Mouse (Mus musculus): ENCODE data around the gene Btk. TPM values are rescaled to one million over a fixed set of nuclear protein-coding genes. Genes with fewer than 3 reads are reported as not detected.

Btk gene
- polyA plus RNA-seq, 1 experiment from 2014 or later, result 3.0 TPM

DNA sequence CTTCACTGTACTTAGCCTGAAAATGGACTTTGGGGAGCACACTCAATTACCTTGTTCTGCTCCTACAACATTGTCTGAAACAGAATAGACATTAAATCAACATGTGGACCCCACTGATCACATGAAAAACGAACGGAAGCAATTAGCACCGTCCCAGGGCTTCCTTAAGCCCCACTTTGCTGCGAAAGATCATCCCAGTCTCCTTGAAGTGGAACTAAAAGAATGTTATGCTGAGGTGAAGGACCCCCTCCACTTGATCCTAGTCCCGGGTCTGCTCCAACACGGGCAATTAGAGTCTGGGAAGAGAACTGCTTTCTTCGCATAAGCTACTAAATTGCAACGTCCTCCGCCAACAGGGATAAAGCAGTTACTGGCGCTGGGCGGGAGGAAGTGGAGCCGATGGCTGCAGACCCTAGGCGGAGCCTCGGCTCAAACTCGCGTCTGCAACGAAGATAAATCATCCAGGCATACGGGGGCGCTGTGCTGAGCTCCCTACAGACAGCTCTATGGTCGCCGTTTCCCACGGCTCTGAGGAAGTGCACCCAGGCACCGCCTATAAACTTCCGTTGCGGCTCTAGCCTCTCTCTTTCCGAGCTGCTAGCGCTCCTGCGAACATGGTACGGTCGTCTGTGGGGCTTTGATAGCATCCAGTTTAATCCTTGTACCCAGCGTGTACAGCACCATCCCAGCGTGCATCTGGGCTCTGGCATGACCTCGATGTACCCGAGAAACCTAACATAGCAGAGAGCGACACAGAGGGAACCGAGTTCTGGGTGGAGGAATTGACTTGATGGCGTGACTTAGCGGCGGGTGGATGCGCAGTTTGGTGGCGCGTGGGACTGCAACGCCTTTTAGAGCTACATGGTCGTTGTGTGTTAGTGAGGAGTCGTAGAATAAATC is 2.0 kb upstream of the Btk start, which contains the start of gene Rpl36a:
Gene Rpl36a, plus strand, starts transcription at position 552 of the 900 bp plus-strand sequence.
- H3K4me1 ChIP-seq (ENCODE audit: control insufficient read depth, insufficient read depth, low read length), result no peaks in the 10 kb centered on the region
- peak within 1 kb of the TSS; percentile 65 for H3K4me2 ChIP-seq (ENCODE audit: low read depth, low read length)
- H3K4me3 ChIP-seq (replicated peaks; ENCODE audit: low read length), result peak within 1 kb of the TSS; percentile 57
- H3K9ac ChIP-seq (ENCODE audit: low read length), result peak within 1 kb of the TSS; percentile 77
- H3K36me3 ChIP-seq (ENCODE audit: control insufficient read depth, insufficient read depth, low read length), result no peaks in the 10 kb centered on the region
- H3K9me3 ChIP-seq (replicated peaks; ENCODE audit: control insufficient read depth, low read length), result no peaks in the 10 kb centered on the region
- H3K27me3 ChIP-seq (ENCODE audit: control insufficient read depth, insufficient read depth, low read length), result no peaks in the 10 kb centered on the region
- peak; percentile 96 for ATAC-seq (ENCODE audit: insufficient read depth, low FRiP score)
- 12% methylated on average over 45 of the region's 45 CpGs for WGBS
- peak within 1 kb of the TSS; percentile 85 for H3K27ac ChIP-seq (ENCODE audit: low read length)

- 72% methylated on average over 11 of the region's 11 CpGs for WGBS
Observed at GRCm38 (mm10) chrX:134582270-134582669, 1.1 kb downstream of the Btk start.

GRCm38 (mm10) chrX:134580528-134581305 is 2.7 kb downstream of the Btk start:
- Histone ChIP-seq H3K9me3 (replicated peaks; ENCODE audit: control insufficient read depth, low read length) (no peaks in the 10 kb centered on the region), H3K27ac (ENCODE audit: low read length) (no peak overlapping the region), H3K4me2 (ENCODE audit: low read depth, low read length) (no peak overlapping the region), H3K36me3 (ENCODE audit: control insufficient read depth, insufficient read depth, low read length) (no peaks in the 10 kb centered on the region), H3K9ac (ENCODE audit: low read length) (no peak overlapping the region), H3K4me1 (ENCODE audit: control insufficient read depth, insufficient read depth, low read length) (no peaks in the 10 kb centered on the region), H3K4me3 (replicated peaks; ENCODE audit: low read length) (no peak overlapping the region), H3K27me3 (ENCODE audit: control insufficient read depth, insufficient read depth, low read length) (no peaks in the 10 kb centered on the region)
- no peak for ATAC-seq (ENCODE audit: insufficient read depth, low FRiP score)
- 82% methylated on average over 14 of the region's 14 CpGs for WGBS

More at GRCm38 (mm10) chrX:134582270-134582669, 1.1 kb downstream of the Btk start:
- no peak for ATAC-seq (ENCODE audit: insufficient read depth, low FRiP score)
- Histone ChIP-seq H3K4me1 (ENCODE audit: control insufficient read depth, insufficient read depth, low read length) (no peaks in the 10 kb centered on the region), H3K36me3 (ENCODE audit: control insufficient read depth, insufficient read depth, low read length) (no peaks in the 10 kb centered on the region), H3K9ac (ENCODE audit: low read length) (no peak overlapping the region), H3K9me3 (replicated peaks; ENCODE audit: control insufficient read depth, low read length) (no peaks in the 10 kb centered on the region), H3K4me2 (ENCODE audit: low read depth, low read length) (no peak overlapping the region), H3K4me3 (replicated peaks; ENCODE audit: low read length) (no peak overlapping the region), H3K27me3 (ENCODE audit: control insufficient read depth, insufficient read depth, low read length) (no peaks in the 10 kb centered on the region), H3K27ac (ENCODE audit: low read length) (no peak overlapping the region)

- no peaks in the 10 kb centered on the region for H3K36me3 ChIP-seq (ENCODE audit: control insufficient read depth, insufficient read depth, low read length)
- no peaks in the 10 kb centered on the region for H3K9me3 ChIP-seq (replicated peaks; ENCODE audit: control insufficient read depth, low read length)
- 81% methylated on average over 4 of the region's 4 CpGs for WGBS
- no peak overlapping the region for H3K27ac ChIP-seq (ENCODE audit: low read length)
- no peaks in the 10 kb centered on the region for H3K27me3 ChIP-seq (ENCODE audit: control insufficient read depth, insufficient read depth, low read length)
- H3K4me2 ChIP-seq (ENCODE audit: low read depth, low read length), result no peak overlapping the region
- no peak for ATAC-seq (ENCODE audit: insufficient read depth, low FRiP score)
- no peak overlapping the region for H3K4me3 ChIP-seq (replicated peaks; ENCODE audit: low read length)
- no peaks in the 10 kb centered on the region for H3K4me1 ChIP-seq (ENCODE audit: control insufficient read depth, insufficient read depth, low read length)
- no peak overlapping the region for H3K9ac ChIP-seq (ENCODE audit: low read length)
Observed at GRCm38 (mm10) chrX:134577896-134578295, 5.5 kb downstream of the Btk start.

DNA sequence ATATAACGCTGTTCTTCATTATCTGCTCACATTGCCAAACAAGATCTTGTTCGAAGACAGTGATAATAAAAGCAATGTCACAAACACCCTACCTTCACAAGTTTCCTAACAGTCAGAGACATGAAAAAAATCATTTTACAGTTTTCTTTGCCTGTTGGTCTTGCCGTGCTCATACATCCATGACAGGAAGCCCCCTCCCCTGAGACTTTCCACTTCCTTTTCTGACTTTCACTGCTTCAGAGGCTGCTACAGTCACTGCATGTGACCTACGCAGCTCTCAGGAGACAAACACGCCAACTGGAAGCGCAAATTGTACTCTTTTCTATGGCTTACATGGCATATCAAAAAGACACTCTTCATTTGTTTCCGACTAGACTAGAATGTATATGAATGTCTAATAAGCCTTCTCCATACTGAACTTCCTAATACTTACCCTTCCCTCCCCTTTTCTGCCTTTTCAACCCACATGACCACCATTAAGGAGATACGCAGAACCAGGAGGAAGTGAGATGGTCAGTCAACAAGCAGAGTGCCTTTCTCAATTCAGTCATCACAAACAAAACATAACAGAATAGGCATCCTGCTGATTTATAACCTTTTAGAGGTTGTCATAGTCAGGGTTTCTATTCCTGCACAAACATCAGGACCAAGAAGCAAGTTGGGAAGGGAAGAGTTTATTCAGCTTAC is 16.7 kb downstream of the Btk start:
- WGBS, result 78% methylated on average over 8 of the region's 8 CpGs
- H3K4me1 ChIP-seq (ENCODE audit: control insufficient read depth, insufficient read depth, low read length), result no peaks in the 10 kb centered on the region

DNA sequence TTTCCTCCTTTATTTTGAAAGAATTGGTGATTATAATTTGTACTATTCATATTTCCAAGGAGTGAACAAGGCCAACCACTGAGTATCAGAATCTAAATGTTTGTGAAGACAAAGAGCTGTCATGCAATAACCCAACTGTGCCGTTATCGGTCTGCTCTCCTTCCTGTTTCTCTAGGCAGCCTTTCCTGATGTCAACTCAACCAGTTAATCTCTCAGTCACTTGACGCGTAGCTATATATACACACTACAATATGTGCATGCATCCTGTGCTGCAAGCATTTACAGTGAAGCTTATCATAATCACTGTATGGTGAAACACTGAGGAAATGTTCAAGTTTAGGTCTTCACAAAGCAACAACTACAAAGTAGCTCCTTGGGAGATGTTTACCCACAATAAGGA is 19.0 kb downstream of the Btk start:
- Histone ChIP-seq H3K4me2 (ENCODE audit: low read depth, low read length) (no peak overlapping the region), H3K4me1 (ENCODE audit: control insufficient read depth, insufficient read depth, low read length) (no peaks in the 10 kb centered on the region), H3K27ac (ENCODE audit: low read length) (no peak overlapping the region), H3K9ac (ENCODE audit: low read length) (no peak overlapping the region), H3K27me3 (ENCODE audit: control insufficient read depth, insufficient read depth, low read length) (no peaks in the 10 kb centered on the region; the same call in 1 of the 2 replicates), H3K4me3 (replicated peaks; ENCODE audit: low read length) (no peak overlapping the region), H3K9me3 (replicated peaks; ENCODE audit: control insufficient read depth, low read length) (no peaks in the 10 kb centered on the region), H3K36me3 (ENCODE audit: control insufficient read depth, insufficient read depth, low read length) (no peaks in the 10 kb centered on the region)
- whole genome bisulfite sequencing, result 71% methylated on average over 4 of the region's 4 CpGs
- ATAC-seq (ENCODE audit: insufficient read depth, low FRiP score), result no peak

More for the DNA sequence above, 16.7 kb downstream of the Btk start:
- no peaks in the 10 kb centered on the region for H3K27me3 ChIP-seq (ENCODE audit: control insufficient read depth, insufficient read depth, low read length)
- H3K36me3 ChIP-seq (ENCODE audit: control insufficient read depth, insufficient read depth, low read length), result no peaks in the 10 kb centered on the region
- no peaks in the 10 kb centered on the region for H3K9me3 ChIP-seq (replicated peaks; ENCODE audit: control insufficient read depth, low read length)
- no peak overlapping the region for H3K4me3 ChIP-seq (replicated peaks; ENCODE audit: low read length)
- no peak for ATAC-seq (ENCODE audit: insufficient read depth, low FRiP score)
- H3K27ac ChIP-seq (ENCODE audit: low read length), result no peak overlapping the region
- H3K9ac ChIP-seq (ENCODE audit: low read length), result no peak overlapping the region
- no peak overlapping the region for H3K4me2 ChIP-seq (ENCODE audit: low read depth, low read length)

DNA sequence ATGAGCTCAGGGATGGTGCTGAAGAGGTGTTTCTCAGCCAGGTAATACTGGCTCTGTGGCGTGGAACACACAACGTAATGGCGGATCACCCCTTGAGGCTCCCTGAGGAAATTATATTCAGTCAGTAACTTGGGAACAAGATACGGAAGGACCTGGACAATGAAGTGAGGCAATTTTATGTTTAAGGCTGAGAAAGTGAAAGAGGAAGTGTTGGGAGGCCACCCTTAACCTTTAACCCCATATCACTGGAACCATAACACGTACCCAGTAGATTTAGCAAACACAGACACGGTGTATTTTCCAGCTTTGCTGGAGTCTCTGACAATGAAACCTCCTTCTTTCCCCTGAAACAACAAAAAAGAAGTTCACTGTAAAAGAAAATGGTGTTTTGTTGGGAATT is 28.9 kb downstream of the Btk start:
- no peaks in the 10 kb centered on the region for H3K27me3 ChIP-seq (ENCODE audit: control insufficient read depth, insufficient read depth, low read length)
- ATAC-seq (ENCODE audit: insufficient read depth, low FRiP score), result no peak
- H3K9me3 ChIP-seq (replicated peaks; ENCODE audit: control insufficient read depth, low read length), result no peaks in the 10 kb centered on the region
- H3K9ac ChIP-seq (ENCODE audit: low read length), result no peak overlapping the region
- no peaks in the 10 kb centered on the region for H3K36me3 ChIP-seq (ENCODE audit: control insufficient read depth, insufficient read depth, low read length)
- no peak overlapping the region for H3K27ac ChIP-seq (ENCODE audit: low read length)
- H3K4me3 ChIP-seq (replicated peaks; ENCODE audit: low read length), result no peak overlapping the region
- no peak overlapping the region for H3K4me2 ChIP-seq (ENCODE audit: low read depth, low read length)
- H3K4me1 ChIP-seq (ENCODE audit: control insufficient read depth, insufficient read depth, low read length), result no peaks in the 10 kb centered on the region
- WGBS, result 74% methylated on average over 6 of the region's 6 CpGs

DNA sequence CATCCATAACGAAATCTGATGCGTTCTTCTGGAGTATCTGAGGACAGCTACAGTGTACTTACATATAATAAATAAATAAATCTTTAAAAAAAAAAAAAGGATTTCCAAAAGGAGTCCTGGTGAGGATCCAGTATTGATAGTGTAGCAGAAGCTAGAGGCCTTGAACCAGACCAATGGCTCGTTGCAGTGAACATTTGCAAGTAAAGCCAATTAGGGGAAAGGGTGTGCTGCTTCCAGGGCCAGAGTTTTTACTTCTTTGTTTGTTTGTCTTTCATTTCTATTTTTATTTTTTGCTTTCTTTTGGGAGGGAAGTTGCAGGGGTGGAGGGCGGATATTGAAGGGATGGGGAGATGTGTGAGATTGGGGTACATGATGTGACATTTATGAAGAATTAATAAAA is 30.0 kb downstream of the Btk start:
- 86% methylated on average over 4 of the region's 4 CpGs for WGBS
- Histone ChIP-seq H3K36me3 (ENCODE audit: control insufficient read depth, insufficient read depth, low read length) (no peaks in the 10 kb centered on the region), H3K9ac (ENCODE audit: low read length) (no peak overlapping the region), H3K9me3 (replicated peaks; ENCODE audit: control insufficient read depth, low read length) (no peaks in the 10 kb centered on the region), H3K27me3 (ENCODE audit: control insufficient read depth, insufficient read depth, low read length) (no peaks in the 10 kb centered on the region), H3K27ac (ENCODE audit: low read length) (no peak overlapping the region), H3K4me2 (ENCODE audit: low read depth, low read length) (no peak overlapping the region), H3K4me1 (ENCODE audit: control insufficient read depth, insufficient read depth, low read length) (no peaks in the 10 kb centered on the region), H3K4me3 (replicated peaks; ENCODE audit: low read length) (no peak overlapping the region)
- no peak for ATAC-seq (ENCODE audit: insufficient read depth, low FRiP score)
